7 mouse cellular contexts compared by ENCODE assay signal in the genomic region with DNA sequence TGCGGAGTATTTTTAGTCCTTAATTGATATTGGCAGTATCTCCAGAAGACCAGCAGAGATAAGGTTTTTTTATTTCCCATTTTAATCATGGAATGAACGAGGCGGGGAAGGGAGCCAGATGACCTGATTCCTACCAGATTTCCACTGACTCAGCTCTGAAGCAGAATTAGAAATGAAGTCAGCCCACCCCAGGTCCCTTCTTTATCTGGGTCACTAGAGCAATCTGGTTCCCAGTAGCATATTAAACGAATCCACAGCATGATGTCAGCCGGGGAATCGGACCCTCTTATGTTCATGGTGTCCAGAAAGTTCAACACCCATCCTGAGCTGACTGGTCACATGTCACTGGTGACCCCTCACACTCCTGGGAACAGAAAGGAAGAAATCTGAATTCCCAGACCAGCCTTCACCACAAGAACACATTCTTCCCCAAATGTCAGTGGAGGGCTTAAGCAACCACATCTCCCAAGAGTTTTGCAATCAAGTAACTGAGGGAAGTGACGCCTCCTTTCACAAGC.
DNase-seq lines count a peak whose midpoint lies in the region; ATAC-seq and TF ChIP-seq lines count a peak whose summit lies in the region.

No protein-coding gene starts in this region.

- TF ChIP-seq CTCF in lung, adult 2 months (IDR thresholded peaks at IDR 0.05; ENCODE audit: insufficient read depth, low read length): no peak

- ATAC-seq in forebrain, embryonic 15.5 days (replicated peaks): no peak
- no peak for ATAC-seq in forebrain, embryonic 13.5 days

- H3K4me2 ChIP-seq in forebrain, embryonic 15.5 days (replicated peaks): no peak overlapping the region
- H3K4me2 ChIP-seq in forebrain, embryonic 13.5 days: no peak overlapping the region

- no peaks in the 10 kb centered on the region for H3K27me3 ChIP-seq in forebrain, embryonic 15.5 days
- H3K27me3 ChIP-seq in forebrain, embryonic 13.5 days: no peaks in the 10 kb centered on the region

- peak; percentile 51 to 62 for DNase-seq in lung, adult 18-20 months
- DNase-seq in lung, adult 2 months: no peak
- DNase-seq in cerebellum, adult 9-11 months: peak; percentile 30
- DNase-seq in heart, postnatal 25 days (ENCODE audit: low spot score): peak; percentile 24
- peak; percentile 15 for DNase-seq in retina, adult 2 months (ENCODE audit: low read depth, low spot score)

- H3K9me3 ChIP-seq in forebrain, embryonic 15.5 days: no peaks in the 10 kb centered on the region
- H3K9me3 ChIP-seq in forebrain, embryonic 13.5 days (replicated peaks): no peaks in the 10 kb centered on the region

- H3K36me3 ChIP-seq in forebrain, embryonic 15.5 days: no peaks in the 10 kb centered on the region
- H3K36me3 ChIP-seq in forebrain, embryonic 13.5 days (ENCODE audit: poor library complexity, severe bottlenecking): no peaks in the 10 kb centered on the region

- peaks cover 24% of the 10 kb centered on the region for H3K4me1 ChIP-seq in lung, adult 2 months (ENCODE audit: control insufficient read depth, insufficient read depth, low read length)
- H3K4me1 ChIP-seq in forebrain, embryonic 15.5 days: no peaks in the 10 kb centered on the region
- H3K4me1 ChIP-seq in forebrain, embryonic 13.5 days: no peaks in the 10 kb centered on the region

- WGBS in lung, adult 2 months: 29% methylated on average over 7 of the region's 7 CpGs
- 75% methylated on average over 7 of the region's 7 CpGs for WGBS in forebrain, embryonic 15.5 days
- WGBS in forebrain, embryonic 13.5 days: 87% methylated on average over 7 of the region's 7 CpGs

- no peak overlapping the region for H3K27ac ChIP-seq in forebrain, embryonic 15.5 days (replicated peaks)
- no peak overlapping the region for H3K27ac ChIP-seq in forebrain, embryonic 13.5 days

- intact Hi-C loops in heart, postnatal 25 days (cut with DNase I): loop anchor here (10.0 kb wide), 1 partner anchor 235 kb away; no protein-coding TSS in a partner anchor

- H3K4me3 ChIP-seq in lung, adult 2 months (replicated peaks; ENCODE audit: extremely low read depth, low read depth, low read length): no peak overlapping the region
- H3K4me3 ChIP-seq in forebrain, embryonic 15.5 days: no peak overlapping the region
- no peak overlapping the region for H3K4me3 ChIP-seq in forebrain, embryonic 13.5 days

- no peak for TF ChIP-seq POLR2A in lung, adult 2 months (IDR thresholded peaks at IDR 0.05; ENCODE audit: borderline replicate concordance, extremely low read depth, low read depth, low read length)

- no peak overlapping the region for H3K9ac ChIP-seq in forebrain, embryonic 15.5 days (replicated peaks)
- no peak overlapping the region for H3K9ac ChIP-seq in forebrain, embryonic 13.5 days
